Mouse (Mus musculus): ENCODE data around the gene Ces3b.

DNA sequence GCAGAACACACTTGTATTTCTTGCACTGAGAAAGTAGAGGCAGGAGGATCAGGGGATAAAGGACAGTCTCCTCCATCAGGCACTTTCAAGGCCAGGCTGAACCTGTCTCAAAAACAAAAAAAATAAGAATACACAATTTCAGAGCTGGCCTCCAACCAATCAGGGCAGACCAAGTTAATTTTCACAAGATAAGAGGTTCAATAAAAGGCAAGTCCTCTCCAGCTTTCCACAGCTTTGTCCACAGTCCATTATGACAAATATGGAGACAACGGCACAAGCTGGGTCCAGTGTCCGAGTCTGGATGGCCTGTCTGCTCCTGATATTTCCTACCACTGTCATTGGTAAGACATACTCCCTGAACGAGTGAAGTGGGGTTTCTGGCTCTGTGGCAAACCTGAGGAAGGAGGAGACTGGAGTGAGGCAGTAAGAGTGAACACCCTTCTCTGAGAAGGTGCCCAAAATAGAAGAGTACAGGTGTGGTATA, 35.1 kb upstream of the Ces3b start, which contains the start of gene Ces3a:
- TF ChIP-seq POLR2A (IDR thresholded peaks at IDR 0.05; ENCODE audit: borderline replicate concordance, insufficient read depth, low read length) (no peak), CTCF (IDR thresholded peaks at IDR 0.05; ENCODE audit: borderline replicate concordance, insufficient read depth, low read depth, low read length) (no peak)
